Mouse (Mus musculus): ENCODE data around the gene Tnfrsf22. TPM values are rescaled to one million over a fixed set of nuclear protein-coding genes. Genes with fewer than 3 reads are reported as not detected.
A peak's percentile ranks its signal among the peaks of the same experiment; 100 is the strongest.

The Tnfrsf22 gene
- polyA plus RNA-seq, 1 experiment from 2014 or later, result 3.1 TPM

GRCm38 (mm10) chr7:143625151-143625550 is 24.3 kb downstream of the Tnfrsf22 start:
- WGBS, result 64% methylated on average over 5 of the region's 5 CpGs
- H3K36me3 ChIP-seq (ENCODE audit: control insufficient read depth, insufficient read depth), result no peaks in the 10 kb centered on the region
- no peaks in the 10 kb centered on the region for H3K27me3 ChIP-seq (replicated peaks; ENCODE audit: control insufficient read depth, insufficient read depth, low read length)
- H3K4me1 ChIP-seq (replicated peaks; ENCODE audit: control insufficient read depth, insufficient read depth, low read length), result no peaks in the 10 kb centered on the region
- no peak overlapping the region for H3K4me3 ChIP-seq (ENCODE audit: low read depth, low read length)
- ATAC-seq, result no peak
- H3K4me2 ChIP-seq (replicated peaks; ENCODE audit: low read depth), result no peak overlapping the region
- H3K27ac ChIP-seq (ENCODE audit: low read depth, low read length), result no peak overlapping the region
- H3K9ac ChIP-seq (ENCODE audit: low read depth, low read length), result no peak overlapping the region
- no peak for TF ChIP-seq CTCF (IDR thresholded peaks at IDR 0.05; ENCODE audit: low read depth)
- no peaks in the 10 kb centered on the region for H3K9me3 ChIP-seq (ENCODE audit: control insufficient read depth)

GRCm38 (mm10) chr7:143624561-143624960 is 24.9 kb downstream of the Tnfrsf22 start:
- 77% methylated on average over 3 of the region's 3 CpGs for WGBS
- H3K27me3 ChIP-seq (replicated peaks; ENCODE audit: control insufficient read depth, insufficient read depth, low read length), result no peaks in the 10 kb centered on the region
- no peak for TF ChIP-seq CTCF (IDR thresholded peaks at IDR 0.05; ENCODE audit: low read depth)
- no peak overlapping the region for H3K27ac ChIP-seq (ENCODE audit: low read depth, low read length)
- no peak overlapping the region for H3K4me2 ChIP-seq (replicated peaks; ENCODE audit: low read depth)
- H3K36me3 ChIP-seq (ENCODE audit: control insufficient read depth, insufficient read depth), result no peaks in the 10 kb centered on the region
- no peak overlapping the region for H3K9ac ChIP-seq (ENCODE audit: low read depth, low read length)
- no peak for ATAC-seq
- no peak overlapping the region for H3K4me3 ChIP-seq (ENCODE audit: low read depth, low read length)
- H3K9me3 ChIP-seq (ENCODE audit: control insufficient read depth), result no peaks in the 10 kb centered on the region
- H3K4me1 ChIP-seq (replicated peaks; ENCODE audit: control insufficient read depth, insufficient read depth, low read length), result no peaks in the 10 kb centered on the region

- H3K9me3 ChIP-seq (ENCODE audit: control insufficient read depth), result no peaks in the 10 kb centered on the region
- H3K9ac ChIP-seq (ENCODE audit: low read depth, low read length), result no peak overlapping the region
- no peaks in the 10 kb centered on the region for H3K4me1 ChIP-seq (replicated peaks; ENCODE audit: control insufficient read depth, insufficient read depth, low read length)
- H3K4me3 ChIP-seq (ENCODE audit: low read depth, low read length), result no peak overlapping the region
- no peak for TF ChIP-seq CTCF (IDR thresholded peaks at IDR 0.05; ENCODE audit: low read depth)
- H3K36me3 ChIP-seq (ENCODE audit: control insufficient read depth, insufficient read depth), result no peaks in the 10 kb centered on the region
- no peak overlapping the region for H3K4me2 ChIP-seq (replicated peaks; ENCODE audit: low read depth)
- H3K27me3 ChIP-seq (replicated peaks; ENCODE audit: control insufficient read depth, insufficient read depth, low read length), result no peaks in the 10 kb centered on the region
- 30% methylated on average over 1 of the region's 1 CpGs for WGBS
- ATAC-seq, result no peak
- H3K27ac ChIP-seq (ENCODE audit: low read depth, low read length), result no peak overlapping the region
Observed at GRCm38 (mm10) chr7:143620951-143621350, 28.5 kb downstream of the Tnfrsf22 start.

GRCm38 (mm10) chr7:143614404-143615135 is 34.9 kb downstream of the Tnfrsf22 start:
- Histone ChIP-seq H3K27me3 (replicated peaks; ENCODE audit: control insufficient read depth, insufficient read depth, low read length) (no peaks in the 10 kb centered on the region), H3K4me3 (ENCODE audit: low read depth, low read length) (no peak overlapping the region), H3K4me2 (replicated peaks; ENCODE audit: low read depth) (no peak overlapping the region), H3K27ac (ENCODE audit: low read depth, low read length) (no peak overlapping the region), H3K9me3 (ENCODE audit: control insufficient read depth) (no peaks in the 10 kb centered on the region), H3K4me1 (replicated peaks; ENCODE audit: control insufficient read depth, insufficient read depth, low read length) (no peaks in the 10 kb centered on the region), H3K36me3 (ENCODE audit: control insufficient read depth, insufficient read depth) (no peaks in the 10 kb centered on the region), H3K9ac (ENCODE audit: low read depth, low read length) (no peak overlapping the region)
- no peak; the same call in 1 of the 2 replicates for ATAC-seq
- WGBS, result 48% methylated on average over 9 of the region's 9 CpGs
- TF ChIP-seq CTCF (IDR thresholded peaks at IDR 0.05; ENCODE audit: low read depth), result no peak

- no peak overlapping the region for H3K4me2 ChIP-seq (replicated peaks; ENCODE audit: low read depth)
- no peaks in the 10 kb centered on the region for H3K4me1 ChIP-seq (replicated peaks; ENCODE audit: control insufficient read depth, insufficient read depth, low read length)
- no peaks in the 10 kb centered on the region for H3K27me3 ChIP-seq (replicated peaks; ENCODE audit: control insufficient read depth, insufficient read depth, low read length)
- H3K9ac ChIP-seq (ENCODE audit: low read depth, low read length), result no peak overlapping the region
- H3K36me3 ChIP-seq (ENCODE audit: control insufficient read depth, insufficient read depth), result no peaks in the 10 kb centered on the region
- H3K9me3 ChIP-seq (ENCODE audit: control insufficient read depth), result no peaks in the 10 kb centered on the region
- 59% methylated on average over 3 of the region's 3 CpGs for WGBS
- no peak for ATAC-seq
- no peak overlapping the region for H3K27ac ChIP-seq (ENCODE audit: low read depth, low read length)
- no peak overlapping the region for H3K4me3 ChIP-seq (ENCODE audit: low read depth, low read length)
- peak; percentile 56 for TF ChIP-seq CTCF (IDR thresholded peaks at IDR 0.05; ENCODE audit: low read depth)
Observed at GRCm38 (mm10) chr7:143612215-143612614, 37.2 kb downstream of the Tnfrsf22 start.

- no peak for ATAC-seq
Observed at GRCm38 (mm10) chr7:143605321-143605720, 44.1 kb downstream of the Tnfrsf22 start.

More at GRCm38 (mm10) chr7:143605321-143605720, 44.1 kb downstream of the Tnfrsf22 start:
- no peaks in the 10 kb centered on the region for H3K9me3 ChIP-seq (ENCODE audit: control insufficient read depth)
- H3K4me3 ChIP-seq (ENCODE audit: low read depth, low read length), result no peak overlapping the region
- no peaks in the 10 kb centered on the region for H3K36me3 ChIP-seq (ENCODE audit: control insufficient read depth, insufficient read depth)
- H3K4me1 ChIP-seq (replicated peaks; ENCODE audit: control insufficient read depth, insufficient read depth, low read length), result no peaks in the 10 kb centered on the region
- H3K27me3 ChIP-seq (replicated peaks; ENCODE audit: control insufficient read depth, insufficient read depth, low read length), result no peaks in the 10 kb centered on the region
- H3K27ac ChIP-seq (ENCODE audit: low read depth, low read length), result no peak overlapping the region
- no peak overlapping the region for H3K9ac ChIP-seq (ENCODE audit: low read depth, low read length)
- TF ChIP-seq CTCF (IDR thresholded peaks at IDR 0.05; ENCODE audit: low read depth), result no peak
- 86% methylated on average over 3 of the region's 3 CpGs for WGBS
- no peak overlapping the region for H3K4me2 ChIP-seq (replicated peaks; ENCODE audit: low read depth)
